Mouse (Mus musculus) spleen, adult 2 months (tissue): ENCODE measurements around the gene Rnf182. TPM values are rescaled to one million over a fixed set of nuclear protein-coding genes. Genes with fewer than 3 reads are reported as not detected.

Experiments
- DNase-seq, 2 experiments: peaks; one replicate each; pipeline versions ENCODE4 v3.0.0 to v3.0.0-alpha.2; 2012 to 2021; ENCODE audit warnings: low spot score in 2 of 2, low read depth in 1 of 2
- H3K27ac ChIP-seq: fragments of 200-500 bp; 2 replicates; pipeline ENCODE4 v1.5.1; 2012; ENCODE audit warnings: low read length, inconsistent platforms; ENCODE audit not compliant: insufficient read depth
- H3K27me3 ChIP-seq: fragments of 200-500 bp; 2 replicates; pipeline ENCODE4 v1.6.1; 2012; ENCODE audit warnings: mild to moderate bottlenecking, moderate library complexity, low read length, inconsistent platforms; ENCODE audit not compliant: control insufficient read depth, insufficient read depth
- H3K36me3 ChIP-seq: fragments of 200-500 bp; 2 replicates; pipeline ENCODE4 v1.6.1; 2012; ENCODE audit warnings: mild to moderate bottlenecking, low read length, inconsistent platforms; ENCODE audit not compliant: control insufficient read depth, insufficient read depth
- H3K4me1 ChIP-seq: fragments of 200-500 bp; 2 replicates; pipeline ENCODE4 v1.6.1; 2011; ENCODE audit warnings: inconsistent platforms; ENCODE audit not compliant: control insufficient read depth, insufficient read depth, insufficient read length
- H3K4me3 ChIP-seq: fragments of 200-500 bp; 2 replicates; pipeline ENCODE4 v1.5.1; 2011; ENCODE audit warnings: mild to moderate bottlenecking, inconsistent platforms; ENCODE audit not compliant: insufficient read depth, insufficient read length; ENCODE audit errors: extremely low read depth
- CTCF ChIP-seq: fragments of 200-500 bp; IDR thresholded peaks from 2 replicates; pipeline ENCODE4 v1.5.1; 2011; ENCODE audit warnings: mild to moderate bottlenecking, inconsistent platforms; ENCODE audit not compliant: insufficient read depth, insufficient read length, insufficient replicate concordance; ENCODE audit errors: extremely low read depth
- POLR2A ChIP-seq: fragments of 200-500 bp; IDR thresholded peaks from 2 replicates; pipeline ENCODE4 v1.6.1; 2011; ENCODE audit warnings: low read depth, low read length, inconsistent platforms
- WGBS: fragments of 180-500 bp; shearing (Covaris S2); methylation state at CpG from one replicate; pipeline ENCODE4 v1.1.7; 2018; 5-methylcytosine and 5-hydroxymethylcytosine counted together
- polyA plus RNA-seq: library from polyadenylated mRNA; depleted of rRNA; stranded (reverse); fragments of >200 nt; gene quantifications from 2 replicates; pipeline ENCODE4 v1.2.3, GENCODE M21; 2012

The Rnf182 gene
- polyA plus RNA-seq, 1 experiment = 0.02 TPM

DNA sequence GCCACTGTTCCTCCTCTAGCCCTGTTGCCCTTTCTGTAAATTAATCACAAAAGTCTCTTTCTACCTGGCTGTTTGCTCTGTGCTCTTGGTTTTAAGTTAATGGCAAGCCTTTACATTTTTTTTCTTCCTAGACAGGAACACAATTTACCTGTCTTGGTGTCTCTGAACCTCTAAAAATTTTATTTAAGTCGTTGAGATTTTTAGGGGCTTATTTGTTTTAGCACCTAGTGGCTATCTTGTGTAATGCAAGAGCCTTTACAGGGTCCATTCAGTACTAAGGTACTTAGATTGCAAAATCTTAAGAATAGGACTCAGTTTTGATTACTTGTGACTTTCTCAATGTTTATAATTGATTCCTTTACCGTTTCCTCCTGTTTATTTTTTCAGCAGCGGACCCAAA lies 76.2 kb downstream of the Rnf182 start:
- Histone ChIP-seq H3K4me1 (no peaks in the 10 kb centered on the region), H3K27ac (no peak overlapping the region), H3K4me3 (no peak overlapping the region), H3K27me3 (no peaks in the 10 kb centered on the region), H3K36me3 (no peaks in the 10 kb centered on the region)
- WGBS = 70% methylated on average over 3 of the region's 3 CpGs
- TF ChIP-seq POLR2A (no peak), CTCF (no peak)
- no peak for DNase-seq

DNA sequence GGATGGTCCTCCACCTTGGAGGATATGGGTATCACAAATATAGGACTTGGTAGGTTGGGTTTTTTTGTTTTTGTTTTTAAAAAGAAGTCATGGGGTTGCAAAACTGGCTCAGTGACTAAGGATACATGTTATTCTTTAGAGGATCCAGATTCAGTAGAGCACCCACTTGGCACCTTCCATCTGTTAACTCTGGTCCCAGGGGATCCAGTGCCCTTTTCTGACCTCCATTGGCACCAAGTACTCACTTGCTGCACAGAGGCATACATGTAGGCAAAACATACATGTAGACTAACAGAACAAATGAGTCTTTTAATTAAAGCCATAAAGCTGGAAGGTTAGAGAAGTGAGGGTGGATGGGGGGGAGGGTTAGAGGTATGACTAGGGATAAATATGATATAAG lies 80.0 kb downstream of the Rnf182 start:
- TF ChIP-seq CTCF = no peak
- no peak for TF ChIP-seq POLR2A
- H3K27me3 ChIP-seq = no peaks in the 10 kb centered on the region
- H3K4me3 ChIP-seq = no peak overlapping the region
- H3K27ac ChIP-seq = no peak overlapping the region
- H3K4me1 ChIP-seq = no peaks in the 10 kb centered on the region
- DNase-seq = no peak
- no peaks in the 10 kb centered on the region for H3K36me3 ChIP-seq

DNA sequence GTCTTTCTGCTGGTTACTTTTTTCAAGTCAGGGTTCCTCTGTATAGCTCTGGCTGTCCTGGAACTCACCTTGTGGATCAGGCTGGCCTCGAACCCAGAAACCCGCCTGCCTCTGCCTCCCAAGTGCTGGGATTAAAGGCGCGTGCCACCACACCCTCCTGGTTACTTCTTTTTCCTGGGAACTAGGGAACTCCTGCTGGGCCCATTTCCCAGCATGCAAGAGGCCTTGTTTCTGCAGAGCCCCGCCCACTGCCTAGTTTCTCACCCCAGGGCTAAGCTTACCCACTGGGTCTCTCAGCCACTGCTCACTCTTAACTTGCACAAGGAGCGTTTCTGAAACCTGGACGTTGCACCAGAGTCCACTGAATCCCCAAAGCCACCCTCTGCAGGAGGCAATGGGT lies 80.5 kb downstream of the Rnf182 start:
- no peaks in the 10 kb centered on the region for H3K27me3 ChIP-seq

DNA sequence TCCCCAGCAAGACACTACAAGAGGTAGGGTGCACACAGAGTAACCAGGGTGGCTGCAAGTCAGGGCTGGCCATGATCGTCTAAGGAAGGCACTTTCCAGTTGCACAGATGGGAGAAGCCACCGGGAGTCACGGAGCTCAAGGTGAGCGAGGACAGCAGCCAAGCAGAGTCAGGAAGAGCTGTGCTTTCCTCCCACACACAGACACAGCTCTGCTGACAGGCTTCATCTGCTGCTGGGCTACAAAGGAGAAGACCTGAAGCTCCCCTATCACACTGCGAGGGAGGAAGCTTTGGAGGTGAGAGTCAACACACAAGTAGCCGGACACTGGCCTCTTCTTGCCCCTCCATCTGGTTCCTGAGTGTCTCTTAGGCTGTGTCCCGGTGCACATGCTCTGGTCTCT lies 83.0 kb downstream of the Rnf182 start:
- no peaks in the 10 kb centered on the region for H3K27me3 ChIP-seq
- WGBS = 86% methylated on average over 7 of the region's 7 CpGs
- H3K36me3 ChIP-seq = no peaks in the 10 kb centered on the region
- no peaks in the 10 kb centered on the region for H3K4me1 ChIP-seq
- DNase-seq = no peak
- no peak overlapping the region for H3K4me3 ChIP-seq
- no peak overlapping the region for H3K27ac ChIP-seq
- TF ChIP-seq POLR2A (no peak), CTCF (no peak)

More for the DNA sequence above, 80.5 kb downstream of the Rnf182 start:
- Histone ChIP-seq H3K4me1 (no peaks in the 10 kb centered on the region), H3K4me3 (no peak overlapping the region), H3K27ac (no peak overlapping the region), H3K36me3 (no peaks in the 10 kb centered on the region)
- no peak for DNase-seq
- no peak for TF ChIP-seq CTCF
- no peak for TF ChIP-seq POLR2A
- WGBS = 90% methylated on average over 7 of the region's 7 CpGs

DNA sequence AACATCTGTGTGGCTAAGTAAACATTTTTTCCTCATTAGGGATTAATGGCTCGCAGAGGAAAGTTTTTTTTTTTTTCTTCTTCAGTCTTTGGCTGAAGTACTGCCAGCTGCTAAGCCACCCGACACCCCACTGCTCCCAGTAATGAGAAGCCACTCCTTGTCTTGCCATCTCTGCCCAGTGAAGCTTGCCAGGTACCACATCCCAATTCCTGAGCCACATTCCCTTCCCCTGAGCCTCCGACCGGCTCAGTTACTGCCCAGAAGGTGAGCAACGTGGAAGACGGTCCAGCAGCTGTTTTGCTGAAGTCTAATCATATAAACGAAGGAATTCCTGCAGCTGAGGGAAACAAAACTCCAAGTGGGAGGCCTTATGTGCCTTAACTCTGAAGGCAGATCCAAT lies 88.0 kb downstream of the Rnf182 start:
- Histone ChIP-seq H3K4me3 (no peak overlapping the region), H3K27ac (no peak overlapping the region), H3K36me3 (no peaks in the 10 kb centered on the region), H3K27me3 (no peaks in the 10 kb centered on the region), H3K4me1 (no peaks in the 10 kb centered on the region)
- TF ChIP-seq CTCF = no peak
- DNase-seq = no peak
- WGBS = 88% methylated on average over 7 of the region's 7 CpGs

DNA sequence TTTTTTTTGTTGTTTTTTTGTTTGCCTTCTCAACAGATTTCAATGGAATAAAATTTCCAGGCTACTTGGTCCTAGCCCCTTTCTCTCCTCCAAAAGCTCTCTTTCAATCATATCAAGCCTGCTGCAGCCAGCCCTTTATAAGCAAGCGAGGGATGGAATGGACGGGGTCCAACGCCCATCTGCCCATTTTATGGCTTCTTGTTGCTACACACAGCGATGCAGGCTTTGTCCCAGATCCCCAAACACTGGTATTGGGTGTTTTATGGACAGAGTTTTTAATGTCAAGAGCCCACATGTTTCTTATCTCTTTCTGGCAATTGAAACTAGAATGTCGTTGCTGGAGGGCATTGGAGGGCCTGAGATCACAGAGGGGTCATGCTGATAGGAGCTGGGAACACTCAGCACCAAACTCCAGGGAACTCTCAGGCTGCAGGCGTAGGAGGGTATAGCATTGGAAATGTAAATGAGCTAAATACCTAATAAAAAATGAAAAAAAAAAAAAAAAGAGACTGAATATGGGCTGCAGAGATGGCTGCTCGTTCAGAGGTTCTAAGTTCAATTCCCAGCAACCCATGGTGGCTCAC lies 89.1 kb downstream of the Rnf182 start:
- Histone ChIP-seq H3K36me3 (no peaks in the 10 kb centered on the region), H3K27ac (no peak overlapping the region), H3K27me3 (no peaks in the 10 kb centered on the region), H3K4me3 (no peak overlapping the region), H3K4me1 (no peaks in the 10 kb centered on the region)
- WGBS = 86% methylated on average over 7 of the region's 7 CpGs
- TF ChIP-seq POLR2A (no peak), CTCF (no peak)
- no peak for DNase-seq

DNA sequence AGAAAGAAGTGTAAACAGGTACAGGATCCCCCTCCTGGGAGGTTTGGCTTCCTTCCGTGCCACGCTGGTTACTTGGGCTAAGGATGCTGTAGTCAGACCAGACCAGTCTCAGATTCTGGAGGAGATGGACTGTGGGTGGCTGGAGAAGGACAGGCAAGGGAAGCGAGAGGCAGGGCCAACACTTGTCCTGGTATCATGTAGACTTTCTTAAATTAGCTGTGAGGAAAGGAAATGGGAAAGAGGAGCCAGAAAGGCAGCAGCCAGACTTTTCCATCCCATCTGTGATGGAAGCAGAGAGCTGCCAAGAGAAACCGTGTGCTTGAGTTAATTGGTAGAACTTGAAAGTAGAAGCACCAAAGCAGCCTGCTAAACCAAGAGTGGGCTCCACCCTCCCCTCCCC lies 90.9 kb downstream of the Rnf182 start:
- DNase-seq = no peak
- H3K4me3 ChIP-seq = no peak overlapping the region
- H3K27ac ChIP-seq = no peak overlapping the region
- no peaks in the 10 kb centered on the region for H3K27me3 ChIP-seq
- TF ChIP-seq CTCF = no peak
- TF ChIP-seq POLR2A = no peak
- WGBS = 79% methylated on average over 4 of the region's 4 CpGs
- no peaks in the 10 kb centered on the region for H3K36me3 ChIP-seq
- H3K4me1 ChIP-seq = no peaks in the 10 kb centered on the region
